Mouse (Mus musculus) testis, adult 2 months (tissue): ENCODE measurements around the gene Atp1a2. TPM values are rescaled to one million over a fixed set of nuclear protein-coding genes. Genes with fewer than 3 reads are reported as not detected.

Experiments used
- H3K27ac ChIP-seq: fragments of 200-500 bp; 2 replicates; pipeline ENCODE4 v1.5.1; 2012; ENCODE audit warnings: low read depth, low read length; ENCODE audit not compliant: control insufficient read depth, insufficient read depth
- H3K27me3 ChIP-seq: fragments of 200-500 bp; 2 replicates; pipeline ENCODE4 v1.6.1; 2012; ENCODE audit warnings: mild to moderate bottlenecking, low read length, moderate library complexity; ENCODE audit not compliant: control insufficient read depth, insufficient read depth
- H3K36me3 ChIP-seq: fragments of 200-500 bp; 2 replicates; pipeline ENCODE4 v1.6.1; 2012; ENCODE audit warnings: mild to moderate bottlenecking, low read length; ENCODE audit not compliant: control insufficient read depth, insufficient read depth
- H3K4me1 ChIP-seq: fragments of 200-500 bp; 2 replicates; pipeline ENCODE4 v1.6.1; 2012; ENCODE audit warnings: low read length; ENCODE audit not compliant: control insufficient read depth, insufficient read depth
- H3K4me3 ChIP-seq: fragments of 200-500 bp; 2 replicates; pipeline ENCODE4 v1.5.1; 2012; ENCODE audit warnings: low read depth, mild to moderate bottlenecking, low read length, moderate library complexity, mixed read lengths; ENCODE audit not compliant: control insufficient read depth
- CTCF ChIP-seq: fragments of 200-500 bp; IDR thresholded peaks from 2 replicates; pipeline ENCODE4 v1.5.1; 2012; ENCODE audit warnings: low read depth, mild to moderate bottlenecking, inconsistent platforms, low read length, moderate library complexity; ENCODE audit not compliant: control insufficient read depth, insufficient read depth, insufficient replicate concordance
- POLR2A ChIP-seq: fragments of 200-500 bp; IDR thresholded peaks from 2 replicates; pipeline ENCODE4 v1.6.1; 2012; ENCODE audit warnings: low read depth, mild to moderate bottlenecking, inconsistent platforms, low read length, moderate library complexity; ENCODE audit not compliant: control insufficient read depth
- polyA plus RNA-seq: library from polyadenylated mRNA; depleted of rRNA; stranded (reverse); fragments of >200 nt; gene quantifications from 2 replicates; pipeline ENCODE4 v1.2.3, GENCODE M21; 2012

Atp1a2 gene
- polyA plus RNA-seq, 1 experiment = 17.3 TPM

DNA sequence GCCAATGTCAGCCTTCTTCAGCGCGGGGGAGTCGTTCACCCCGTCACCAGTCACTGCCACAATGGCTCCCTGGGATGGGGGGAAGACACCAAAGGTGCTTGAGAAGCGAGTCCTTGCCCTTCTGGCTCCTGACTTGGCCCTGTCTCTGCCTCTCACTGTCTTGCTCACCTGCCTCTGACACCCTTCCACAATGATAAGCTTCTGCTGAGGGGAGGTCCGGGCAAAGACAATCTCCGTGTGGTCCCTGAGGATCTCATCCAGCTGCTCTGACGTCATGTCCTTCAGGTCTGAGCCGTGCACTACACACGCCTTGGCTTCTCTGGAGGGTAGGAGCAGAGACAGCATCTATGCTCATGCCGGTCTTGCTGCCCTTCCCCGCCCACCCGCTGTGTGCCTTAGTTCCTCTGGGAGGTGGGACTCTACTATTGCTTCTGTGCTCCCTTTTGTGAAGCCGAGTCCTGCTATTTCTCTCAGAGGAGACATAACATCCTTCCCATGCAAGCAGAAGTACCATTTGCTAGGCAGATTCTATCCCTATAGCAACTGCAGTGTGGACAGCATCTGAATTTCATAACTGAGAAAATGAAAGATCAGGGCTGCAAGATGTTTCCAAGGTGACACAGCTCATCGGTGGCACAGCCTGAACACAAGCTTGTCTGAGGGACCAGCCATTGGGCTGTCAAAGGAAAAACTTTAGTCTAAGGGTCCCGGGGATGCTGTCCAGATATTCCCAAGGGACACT is 17.9 kb downstream of the Atp1a2 start:
- Histone ChIP-seq H3K27ac (no peak overlapping the region), H3K36me3 (no peaks in the 10 kb centered on the region), H3K27me3 (no peaks in the 10 kb centered on the region), H3K4me1 (peaks cover 2% of the 10 kb centered on the region; the same call in 1 of the 2 replicates), H3K4me3 (no peak overlapping the region)
- TF ChIP-seq POLR2A (no peak), CTCF (no peak)

DNA sequence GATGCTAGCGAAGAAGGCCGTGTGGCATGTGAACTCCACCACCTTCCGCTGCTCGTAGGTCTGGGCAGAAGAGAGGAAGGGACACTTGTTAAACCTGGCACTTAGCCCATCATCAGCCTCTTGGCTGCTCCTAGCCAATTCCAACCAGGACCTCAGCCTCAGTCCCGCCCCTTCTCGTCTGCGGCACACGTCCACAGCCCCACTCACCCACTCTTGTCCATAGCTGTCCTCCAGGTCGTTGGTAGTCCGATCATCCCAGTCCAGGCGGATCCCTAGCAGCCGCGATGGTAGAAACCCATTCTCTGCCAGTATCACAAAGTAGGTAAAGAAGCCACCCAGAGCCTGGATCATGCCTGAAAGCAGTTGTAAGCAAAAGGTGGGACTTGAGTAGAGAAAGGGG is 19.5 kb downstream of the Atp1a2 start:
- H3K4me1 ChIP-seq = peaks cover 2% of the 10 kb centered on the region; the same call in 1 of the 2 replicates
- TF ChIP-seq POLR2A = no peak
- H3K27me3 ChIP-seq = no peaks in the 10 kb centered on the region
- H3K27ac ChIP-seq = no peak overlapping the region
- H3K36me3 ChIP-seq = no peaks in the 10 kb centered on the region
- H3K4me3 ChIP-seq = no peak overlapping the region

DNA sequence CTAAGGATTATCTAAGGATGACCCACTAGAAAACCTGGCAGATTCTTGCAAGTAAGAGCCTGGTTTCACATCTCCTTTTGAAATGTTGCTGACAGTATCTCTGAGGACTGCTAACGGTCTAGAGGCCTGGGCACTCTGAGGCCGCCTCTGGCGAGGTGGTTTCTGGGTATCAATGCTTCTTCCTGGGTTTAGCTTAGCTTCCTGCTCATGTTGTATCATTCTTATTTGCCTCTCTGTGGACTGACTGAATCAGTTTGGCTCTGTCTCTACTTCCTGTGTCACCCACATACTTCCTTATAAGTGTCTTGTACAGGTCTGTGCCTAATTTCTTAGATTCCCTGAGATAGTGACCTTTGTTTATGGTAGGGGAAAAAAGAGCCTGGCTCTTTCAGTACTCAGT is 20.7 kb downstream of the Atp1a2 start:
- Histone ChIP-seq H3K4me3 (no peak overlapping the region), H3K27me3 (no peaks in the 10 kb centered on the region), H3K4me1 (peaks cover 2% of the 10 kb centered on the region; the same call in 1 of the 2 replicates), H3K27ac (no peak overlapping the region), H3K36me3 (no peaks in the 10 kb centered on the region)
- no peak for TF ChIP-seq POLR2A
- no peak for TF ChIP-seq CTCF

DNA sequence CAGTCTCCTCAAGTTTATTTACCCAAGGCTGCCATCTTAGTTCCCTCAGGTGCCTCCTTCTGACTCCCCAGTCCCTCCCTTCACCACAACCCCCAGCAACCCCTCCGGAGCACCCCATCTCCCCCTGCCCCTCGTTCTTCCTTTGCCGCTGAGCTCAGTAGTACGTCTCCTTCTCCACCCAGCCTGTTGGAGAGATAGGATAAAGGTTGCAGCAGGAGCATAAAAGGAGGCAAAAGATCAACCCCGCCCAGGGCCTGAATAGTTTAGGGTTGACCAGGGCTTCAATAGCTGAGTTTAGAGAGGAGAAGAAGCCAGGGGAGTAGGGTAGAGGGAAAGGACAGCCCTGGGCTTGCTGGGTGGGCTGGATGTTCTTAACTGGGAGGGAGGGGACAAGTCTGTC is 23.3 kb downstream of the Atp1a2 start:
- Histone ChIP-seq H3K4me1 (peaks cover 3% of the 10 kb centered on the region; the same call in 1 of the 2 replicates), H3K36me3 (no peaks in the 10 kb centered on the region), H3K27ac (no peak overlapping the region), H3K4me3 (no peak overlapping the region), H3K27me3 (no peaks in the 10 kb centered on the region)
- TF ChIP-seq POLR2A (no peak), CTCF (no peak)

DNA sequence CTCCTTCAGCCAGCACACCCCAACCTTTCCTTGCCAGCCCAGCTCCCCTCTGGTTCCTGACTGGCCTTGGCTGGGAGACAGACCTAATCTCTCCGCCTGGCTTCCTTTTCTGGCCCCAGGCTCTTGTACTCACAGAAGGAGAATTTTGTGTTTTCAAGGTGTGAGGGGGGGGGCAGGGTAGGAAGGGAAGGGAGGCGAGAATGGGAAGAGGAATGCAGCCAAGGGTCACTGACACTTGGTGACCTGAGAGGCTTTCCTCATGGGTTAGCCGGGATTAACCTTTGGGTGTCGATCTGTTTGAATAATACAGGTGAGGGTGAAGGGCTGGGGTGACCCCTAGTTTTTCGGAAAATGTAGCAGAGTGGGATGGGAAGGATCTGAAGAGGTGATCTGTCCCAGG is 23.7 kb downstream of the Atp1a2 start:
- Histone ChIP-seq H3K4me3 (no peak overlapping the region), H3K27ac (no peak overlapping the region), H3K27me3 (no peaks in the 10 kb centered on the region), H3K4me1 (peaks cover 3% of the 10 kb centered on the region; the same call in 1 of the 2 replicates), H3K36me3 (no peaks in the 10 kb centered on the region)
- TF ChIP-seq CTCF = no peak
- no peak for TF ChIP-seq POLR2A

DNA sequence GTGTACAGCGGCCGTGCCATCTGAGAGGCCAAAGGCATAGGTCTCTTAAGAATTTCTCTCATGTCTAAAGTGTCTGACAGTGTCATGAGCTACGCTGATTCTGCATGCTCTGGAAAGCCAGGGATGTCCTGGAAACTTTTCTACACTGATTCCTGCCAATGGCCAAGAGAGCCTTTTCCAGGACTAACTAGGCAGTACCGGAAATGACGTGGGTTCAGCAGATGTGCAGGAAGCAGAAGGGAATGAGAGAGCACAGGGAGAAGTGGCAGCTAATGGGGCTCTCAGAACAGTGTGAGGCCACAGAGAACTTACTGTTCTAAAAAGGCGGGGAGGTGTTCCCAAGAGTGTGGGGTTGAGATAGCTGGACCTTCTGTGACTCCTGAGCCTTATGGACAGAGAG is 24.5 kb downstream of the Atp1a2 start:
- H3K4me1 ChIP-seq = peaks cover 3% of the 10 kb centered on the region; the same call in 1 of the 2 replicates
- H3K27ac ChIP-seq = no peak overlapping the region
- TF ChIP-seq POLR2A (no peak), CTCF (no peak)
- H3K4me3 ChIP-seq = no peak overlapping the region
- H3K36me3 ChIP-seq = no peaks in the 10 kb centered on the region
- no peaks in the 10 kb centered on the region for H3K27me3 ChIP-seq

DNA sequence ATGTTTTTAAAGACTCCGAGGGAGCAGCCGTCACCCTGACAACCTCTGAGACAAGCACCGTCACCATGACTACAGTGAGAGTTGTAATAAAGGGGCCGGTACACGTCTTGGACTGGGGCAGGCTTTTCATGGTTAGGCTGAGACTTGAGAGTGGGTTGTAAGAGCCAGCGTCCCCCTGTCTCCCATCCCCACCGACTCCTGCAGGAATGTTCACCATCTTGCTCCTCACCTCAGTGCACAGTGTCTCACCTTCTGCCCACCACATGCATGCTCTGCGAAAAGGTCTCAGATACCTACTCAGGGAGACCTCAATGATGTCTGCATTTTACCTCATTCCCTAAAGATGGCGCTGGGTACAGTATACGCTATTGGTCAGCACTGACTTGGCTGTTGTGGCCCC is 26.1 kb downstream of the Atp1a2 start:
- Histone ChIP-seq H3K36me3 (no peaks in the 10 kb centered on the region), H3K27me3 (no peaks in the 10 kb centered on the region), H3K4me3 (peak overlapping the region; percentile 36), H3K4me1 (peaks cover 3% of the 10 kb centered on the region; the same call in 1 of the 2 replicates), H3K27ac (no peak overlapping the region)
- TF ChIP-seq POLR2A = peak; percentile 21; the same call in 1 of the 2 replicates
- no peak for TF ChIP-seq CTCF
